Mouse (Mus musculus) liver, adult 2 months (tissue): ENCODE data around the gene 1700003E16Rik. TPM values are rescaled to one million over a fixed set of nuclear protein-coding genes. Genes with fewer than 3 reads are reported as not detected.

Source experiments
- DNase-seq: peaks from one replicate; pipeline ENCODE4 v3.0.0-alpha.2; 2011; ENCODE audit warnings: low read depth, low spot score; ENCODE audit errors: extremely low read depth
- H3K27ac ChIP-seq: fragments of 200-500 bp; replicated peaks from 2 replicates; pipeline ENCODE4 v1.5.1; 2012; ENCODE audit warnings: low read depth, mild to moderate bottlenecking, control low read depth, inconsistent platforms, low read length; ENCODE audit not compliant: insufficient read depth
- H3K27me3 ChIP-seq: fragments of 200-500 bp; 2 replicates; pipeline ENCODE4 v1.6.1; 2012; ENCODE audit warnings: mild to moderate bottlenecking, moderate library complexity, low read length, inconsistent platforms; ENCODE audit not compliant: control insufficient read depth, insufficient read depth
- H3K36me3 ChIP-seq: fragments of 200-500 bp; 2 replicates; pipeline ENCODE4 v1.6.1; 2012; ENCODE audit warnings: low read length, inconsistent platforms; ENCODE audit not compliant: control insufficient read depth, insufficient read depth
- H3K4me1 ChIP-seq: fragments of 200-500 bp; 2 replicates; pipeline ENCODE4 v1.6.1; 2011; ENCODE audit warnings: low read length; ENCODE audit not compliant: control insufficient read depth, insufficient read depth
- H3K4me3 ChIP-seq: fragments of 200-500 bp; 2 replicates; pipeline ENCODE4 v1.5.1; 2011; ENCODE audit warnings: low read depth, mild to moderate bottlenecking, control low read depth, low read length, moderate library complexity; ENCODE audit not compliant: insufficient read depth
- H3K79me2 ChIP-seq: fragments of 200-500 bp; 2 replicates; pipeline ENCODE4 v1.6.1; 2012; ENCODE audit warnings: inconsistent platforms, mild to moderate bottlenecking, low read length, moderate library complexity; ENCODE audit not compliant: control insufficient read depth, insufficient read depth
- H3K9ac ChIP-seq: fragments of 200-500 bp; 2 replicates; pipeline ENCODE4 v1.6.1; 2012; ENCODE audit warnings: low read depth, mild to moderate bottlenecking, control low read depth, inconsistent platforms, low read length
- CTCF ChIP-seq: fragments of 200-500 bp; IDR thresholded peaks from 2 replicates; pipeline ENCODE4 v1.5.1; 2011; ENCODE audit warnings: low read depth, low read length, control low read depth
- POLR2A ChIP-seq: fragments of 200-500 bp; IDR thresholded peaks from 2 replicates; pipeline ENCODE4 v1.6.1; 2011; ENCODE audit warnings: low read length, control low read depth; ENCODE audit not compliant: insufficient read depth; ENCODE audit errors: extremely low read depth
- WGBS: fragments of 180-500 bp; shearing (Covaris S2); methylation state at CpG from one replicate; pipeline ENCODE4 v1.1.7; 2018; 5-methylcytosine and 5-hydroxymethylcytosine counted together
- polyA plus RNA-seq: library from polyadenylated mRNA; depleted of rRNA; stranded (reverse); fragments of >200 nt; gene quantifications from 2 replicates; pipeline ENCODE4 v1.2.3, GENCODE M21; 2012
- total RNA-seq: library from RNA; depleted of rRNA; stranded (reverse); fragments of >200 nt; gene quantifications from 2 replicates; pipeline ENCODE4 v1.2.3, GENCODE M21; 2014

The 1700003E16Rik gene
- total and polyA plus RNA-seq, 2 experiments = 0.09 to 0.22 TPM

DNA sequence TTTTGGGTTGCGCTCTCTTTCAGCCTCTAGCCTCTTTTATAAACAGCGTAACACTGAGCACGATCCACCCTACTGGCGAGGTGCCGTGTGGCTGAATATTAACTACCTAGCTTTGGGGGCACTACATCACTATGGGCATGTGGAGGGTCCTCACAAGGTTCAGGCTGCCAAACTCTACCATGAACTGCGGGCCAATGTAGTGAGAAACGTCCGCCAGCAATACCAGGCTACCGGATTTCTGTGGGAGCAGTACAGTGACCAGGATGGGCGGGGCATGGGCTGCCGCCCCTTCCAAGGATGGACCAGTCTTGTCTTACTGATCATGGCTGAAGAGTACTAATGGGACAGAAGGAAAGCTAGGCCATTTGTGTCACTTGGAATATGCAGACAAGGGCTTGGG is 37.8 kb upstream of the 1700003E16Rik start:
- Histone ChIP-seq H3K79me2 (peaks cover 4% of the 10 kb centered on the region; the same call in 1 of the 2 replicates), H3K27me3 (no peaks in the 10 kb centered on the region), H3K36me3 (no peaks in the 10 kb centered on the region; the same call in 1 of the 2 replicates), H3K4me3 (no peak overlapping the region), H3K9ac (no peak overlapping the region), H3K27ac (no peak overlapping the region), H3K4me1 (peaks cover 20% of the 10 kb centered on the region)
- TF ChIP-seq POLR2A = no peak
- no peak for TF ChIP-seq CTCF
- no peak for DNase-seq
- WGBS = 81% methylated on average over 11 of the region's 11 CpGs

DNA sequence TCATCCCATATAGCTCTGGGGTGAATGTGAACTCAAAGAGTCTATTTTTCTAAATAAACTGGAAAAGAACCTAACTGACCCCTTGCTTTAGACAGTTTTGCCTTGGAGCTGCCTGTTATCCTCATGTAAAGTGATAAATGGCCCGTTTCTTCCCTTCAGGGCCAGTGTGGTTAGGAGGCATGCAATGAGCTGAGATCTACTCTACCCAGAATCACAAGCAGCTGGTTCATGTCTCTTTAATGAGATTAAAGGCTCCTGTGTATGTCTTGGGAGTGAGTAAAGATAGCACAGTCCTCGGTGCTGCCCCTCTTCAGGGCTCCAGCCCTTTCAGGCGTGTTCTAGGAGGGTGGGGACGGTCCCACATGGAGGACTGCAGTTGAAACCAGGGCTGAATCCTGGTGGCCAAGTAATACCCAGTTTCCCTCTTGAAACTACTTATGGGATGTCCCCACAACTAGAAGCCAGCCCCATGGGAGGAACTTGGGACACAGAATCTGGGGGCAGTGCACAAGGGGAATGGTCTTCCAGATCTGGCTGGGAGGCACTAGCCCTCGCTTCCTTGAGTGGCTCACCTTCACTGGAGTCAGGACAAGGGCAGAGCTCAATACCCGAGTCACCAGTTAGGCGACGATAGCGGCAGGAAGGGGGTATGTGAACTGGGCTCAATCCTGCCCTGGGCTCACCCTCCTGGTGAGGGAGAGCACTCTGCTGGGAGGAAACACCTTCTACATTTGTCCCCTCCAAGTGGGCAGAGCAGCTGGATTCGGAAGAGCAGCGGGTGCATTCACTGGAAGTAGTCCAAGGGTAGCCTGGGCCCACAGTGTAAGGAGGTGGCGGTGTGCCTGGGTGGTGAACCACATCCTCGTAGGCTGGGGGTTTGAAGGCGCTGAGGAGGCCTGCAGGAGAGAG is 37.1 kb upstream of the 1700003E16Rik start:
- H3K27me3 ChIP-seq = no peaks in the 10 kb centered on the region
- no peak overlapping the region for H3K4me3 ChIP-seq

DNA sequence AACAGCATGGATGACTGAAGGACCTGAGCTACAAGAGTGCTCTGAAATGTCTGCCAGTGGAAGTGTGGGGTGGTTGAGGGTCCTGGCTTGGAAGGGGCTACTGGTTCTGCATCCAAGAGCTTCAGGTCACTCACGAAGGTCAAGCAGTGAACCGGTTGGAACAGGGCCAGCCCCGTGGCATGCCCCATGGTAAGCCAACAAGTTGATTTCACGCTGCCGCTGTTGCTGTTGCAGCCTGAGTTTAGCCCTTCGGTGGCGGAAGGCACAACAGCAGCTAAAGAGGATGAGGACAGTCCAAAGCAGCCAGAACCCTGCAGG is 36.5 kb upstream of the 1700003E16Rik start:
- H3K27ac ChIP-seq = no peak overlapping the region
- no peak for DNase-seq
- H3K27me3 ChIP-seq = no peaks in the 10 kb centered on the region
- no peak overlapping the region for H3K9ac ChIP-seq
- TF ChIP-seq CTCF (no peak), POLR2A (no peak)
- H3K4me3 ChIP-seq = no peak overlapping the region
- peaks cover 14% of the 10 kb centered on the region for H3K4me1 ChIP-seq
- peaks cover 4% of the 10 kb centered on the region; the same call in 1 of the 2 replicates for H3K79me2 ChIP-seq
- WGBS = 23% methylated on average over 7 of the region's 7 CpGs
- H3K36me3 ChIP-seq = no peaks in the 10 kb centered on the region; the same call in 1 of the 2 replicates

More for the DNA sequence above, 37.1 kb upstream of the 1700003E16Rik start:
- no peak overlapping the region for H3K9ac ChIP-seq
- H3K36me3 ChIP-seq = no peaks in the 10 kb centered on the region; the same call in 1 of the 2 replicates
- H3K4me1 ChIP-seq = peaks cover 18% of the 10 kb centered on the region
- WGBS = 87% methylated on average over 14 of the region's 14 CpGs
- TF ChIP-seq POLR2A = no peak
- no peak for TF ChIP-seq CTCF
- H3K27ac ChIP-seq = no peak overlapping the region
- DNase-seq = no peak
- H3K79me2 ChIP-seq = peaks cover 4% of the 10 kb centered on the region; the same call in 1 of the 2 replicates

DNA sequence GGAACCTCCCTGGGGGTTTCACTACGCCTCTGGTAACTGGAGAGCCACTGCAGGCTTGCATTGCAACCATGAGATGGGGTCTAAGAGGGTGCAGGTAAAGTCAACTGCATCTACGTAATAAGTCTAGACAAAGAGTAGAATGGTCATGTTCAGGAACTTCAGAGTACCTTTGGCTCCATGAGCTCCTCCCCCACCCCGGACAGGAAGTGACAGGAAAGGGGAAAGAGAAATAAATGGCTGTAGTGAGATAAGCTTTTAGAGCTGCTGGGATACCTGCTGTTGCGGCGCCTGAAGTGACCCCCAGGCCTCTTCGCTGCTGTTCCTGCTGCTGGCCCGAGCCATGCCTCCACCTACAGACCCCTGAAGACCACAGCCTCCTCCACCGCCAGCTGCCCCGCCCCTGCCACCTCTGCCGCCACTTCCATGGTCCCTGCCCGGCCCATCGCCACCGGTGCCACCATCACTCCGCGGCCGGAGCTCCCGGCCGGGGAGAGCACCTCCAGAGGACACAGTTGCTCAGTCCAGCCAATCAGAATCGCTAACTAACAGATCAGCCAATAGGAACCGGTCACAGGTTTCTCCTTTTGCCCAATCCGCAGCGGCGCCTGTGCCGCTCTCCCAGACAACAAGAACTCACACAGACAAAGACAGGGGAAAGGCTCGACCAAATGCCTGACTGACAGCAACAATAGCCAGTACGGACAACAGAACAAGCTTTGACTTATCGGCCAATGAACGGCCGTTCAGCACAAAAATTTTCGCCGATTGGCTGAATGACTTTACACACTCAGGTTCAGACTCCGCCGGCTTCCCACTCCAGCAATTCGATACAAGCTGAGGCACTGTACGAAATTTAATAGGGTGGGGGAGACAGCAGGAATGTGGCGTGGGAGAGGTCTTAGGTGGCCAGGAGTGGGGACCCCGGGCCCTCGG is 35.0 kb upstream of the 1700003E16Rik start, which contains the start of gene Wbp1:
TSS of gene Wbp1 (minus strand) at position 630 of the 933 bp plus-strand sequence.
- Histone ChIP-seq H3K9ac (peak within 1 kb of the TSS; percentile 82), H3K79me2 (no peaks in the 10 kb centered on the region), H3K36me3 (no peaks in the 10 kb centered on the region; the same call in 1 of the 2 replicates), H3K27me3 (no peaks in the 10 kb centered on the region), H3K4me1 (peaks cover 18% of the 10 kb centered on the region), H3K4me3 (peak within 1 kb of the TSS; percentile 75), H3K27ac (peak within 1 kb of the TSS; percentile 62)
- under 1% methylated on average over 38 of the region's 38 CpGs for WGBS
- peak; percentile 99 for DNase-seq
- TF ChIP-seq CTCF (no peak), POLR2A (peak; percentile 71)

DNA sequence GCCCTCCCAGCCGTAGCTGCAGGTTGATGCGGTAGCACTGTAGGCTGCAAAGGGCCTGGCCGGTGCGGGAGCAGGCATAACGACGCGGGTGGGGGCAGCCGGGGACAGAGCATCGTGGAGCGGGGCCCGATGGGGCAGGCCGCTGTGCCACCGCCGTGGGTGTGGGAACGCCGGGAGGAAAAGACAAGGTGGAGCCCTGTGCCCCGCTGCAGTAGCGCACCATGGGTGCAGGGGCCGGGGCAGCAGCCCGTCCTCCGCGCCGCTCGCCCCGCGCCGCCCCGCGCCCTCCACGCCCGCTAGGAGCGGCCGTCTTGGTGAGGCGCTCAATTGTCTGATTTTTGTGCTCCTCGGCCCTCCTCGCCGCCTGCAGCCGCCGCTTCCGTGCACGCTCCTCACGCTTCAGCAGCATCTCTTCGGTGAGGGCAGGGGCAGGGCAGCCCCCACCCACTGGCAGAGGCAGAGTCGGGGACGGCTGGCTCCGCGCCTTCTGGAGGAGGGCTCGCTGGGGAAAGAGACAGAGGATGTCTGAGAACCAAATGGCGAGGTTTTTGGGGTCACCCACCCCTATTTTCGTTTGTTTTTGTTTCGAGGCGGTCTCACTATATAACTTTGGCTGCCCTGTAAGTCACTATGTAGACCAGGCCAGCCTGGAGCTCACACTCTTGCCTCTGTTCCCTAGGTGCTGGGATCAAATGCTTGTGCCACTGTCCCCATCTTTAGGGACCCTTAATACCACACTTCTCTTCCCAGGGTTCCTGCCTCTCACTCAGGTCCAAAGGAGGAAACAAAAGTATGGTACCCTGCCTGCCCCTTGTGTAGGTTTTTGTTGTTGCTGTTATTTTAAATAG is 34.1 kb upstream of the 1700003E16Rik start:
- WGBS = 17% methylated on average over 52 of the region's 52 CpGs
- no peaks in the 10 kb centered on the region for H3K27me3 ChIP-seq
- TF ChIP-seq POLR2A (no peak), CTCF (no peak)

More for the DNA sequence above, 34.1 kb upstream of the 1700003E16Rik start:
- no peak for DNase-seq
- Histone ChIP-seq H3K4me1 (peaks cover 14% of the 10 kb centered on the region), H3K27ac (peak overlapping the region; percentile 43), H3K79me2 (no peaks in the 10 kb centered on the region), H3K36me3 (no peaks in the 10 kb centered on the region; the same call in 1 of the 2 replicates), H3K4me3 (peak overlapping the region; percentile 58), H3K9ac (peak overlapping the region; percentile 73)
